Mouse (Mus musculus) heart, postnatal 0 days (tissue): Measurements from ENCODE around the gene Cabin1.

Experiments
- CTCF ChIP-seq: IDR thresholded peaks from 2 replicates; pipeline ENCODE4 v1.5.1; 2016; ENCODE audit warnings: antibody characterized with exemption, control low read depth, low read depth
- EP300 ChIP-seq: IDR thresholded peaks from 2 replicates; pipeline ENCODE4 v1.6.1; 2016; ENCODE audit warnings: antibody characterized with exemption, low read depth

DNA sequence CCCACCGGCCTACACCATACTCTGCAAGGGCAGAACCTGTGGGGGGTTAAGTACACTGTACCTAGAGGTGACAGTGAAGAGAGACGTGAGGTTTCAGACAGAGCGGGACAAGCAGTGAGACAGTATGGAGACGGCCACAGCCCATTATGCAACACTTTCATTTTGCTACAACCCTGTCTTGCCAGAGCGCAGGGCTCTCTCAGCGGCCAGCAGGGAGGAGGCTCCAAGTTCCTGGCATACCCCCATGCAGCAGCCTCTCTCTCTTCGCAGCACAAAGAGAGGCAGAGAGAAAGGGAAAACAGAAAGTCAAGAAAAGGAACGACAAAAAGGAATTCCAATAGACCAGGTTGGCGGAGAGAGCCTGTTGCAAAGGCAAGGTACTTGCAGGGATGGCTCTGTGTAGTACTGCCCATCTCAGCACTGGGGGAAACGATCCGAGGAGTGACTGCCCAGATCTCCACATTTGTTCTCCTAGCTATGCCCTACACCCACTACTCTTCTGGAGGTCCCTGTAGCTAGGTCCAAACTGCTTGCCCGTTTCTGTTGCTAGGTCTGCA lies 33.6 kb upstream of the Cabin1 start:
- no peak for TF ChIP-seq EP300
- TF ChIP-seq CTCF: no peak
